Mouse (Mus musculus): ENCODE results near the gene Gucy1b1. TPM values are rescaled to one million over a fixed set of nuclear protein-coding genes. Genes with fewer than 3 reads are reported as not detected.

Gucy1b1 gene
- total and polyA plus RNA-seq, 3 experiments: 0.22 TPM; not detected in 2

- no peaks in the 10 kb centered on the region for H3K36me3 ChIP-seq (replicated peaks)
- H3K4me1 ChIP-seq (ENCODE audit: insufficient read depth, low read depth, low read length): no peaks in the 10 kb centered on the region
- TF ChIP-seq POLR2AphosphoS5 (IDR thresholded peaks at IDR 0.05; ENCODE audit: insufficient replicate concordance, low read depth, low read length): no peak
- TF ChIP-seq GATA1 (IDR thresholded peaks at IDR 0.05; ENCODE audit: borderline replicate concordance, low read length): no peak
- no peak for TF ChIP-seq CTCF (IDR thresholded peaks at IDR 0.05; ENCODE audit: low read depth, low read length)
- no peak for TF ChIP-seq TAL1 (conservative IDR thresholded peaks at IDR 0.05; ENCODE audit: low read depth, low read length)
- H3K27me3 ChIP-seq (ENCODE audit: insufficient read depth, low read length): no peaks in the 10 kb centered on the region
- DNase-seq (ENCODE audit: low spot score): no peak
- ATAC-seq (ENCODE audit: extremely low read depth, insufficient number of reproducible peaks, low FRiP score, poor library complexity, severe bottlenecking): no peak
- H3K9me3 ChIP-seq (replicated peaks): no peaks in the 10 kb centered on the region
- no peak overlapping the region for H3K4me3 ChIP-seq (ENCODE audit: low read depth, low read length)
These were observed 24.6 kb upstream of the Gucy1b1 start for GRCm38 (mm10) chr3:82099127-82099526.

GRCm38 (mm10) chr3:82096801-82097200 lies 22.3 kb upstream of the Gucy1b1 start:
- Histone ChIP-seq H3K9me3 (replicated peaks) (no peaks in the 10 kb centered on the region), H3K36me3 (replicated peaks) (no peaks in the 10 kb centered on the region), H3K27me3 (ENCODE audit: insufficient read depth, low read length) (no peaks in the 10 kb centered on the region), H3K4me3 (ENCODE audit: low read depth, low read length) (no peak overlapping the region), H3K4me1 (ENCODE audit: insufficient read depth, low read depth, low read length) (no peaks in the 10 kb centered on the region)
- TF ChIP-seq GATA2 (IDR thresholded peaks at IDR 0.05; ENCODE audit: borderline replicate concordance, low read depth, low read length): no peak
- TF ChIP-seq GATA1 (IDR thresholded peaks at IDR 0.05; ENCODE audit: borderline replicate concordance, low read length): no peak
- no peak for TF ChIP-seq CTCF (IDR thresholded peaks at IDR 0.05; ENCODE audit: low read depth, low read length)
- DNase-seq (ENCODE audit: low spot score): no peak
- ATAC-seq (ENCODE audit: extremely low read depth, insufficient number of reproducible peaks, low FRiP score, poor library complexity, severe bottlenecking): no peak

- DNase-seq (ENCODE audit: low spot score) (no peak), ATAC-seq (ENCODE audit: extremely low read depth, insufficient number of reproducible peaks, low FRiP score, poor library complexity, severe bottlenecking) (no peak)
- H3K27me3 ChIP-seq (ENCODE audit: insufficient read depth, low read length): peaks cover 7% of the 10 kb centered on the region; the same call in 1 of the 2 replicates
- no peaks in the 10 kb centered on the region for H3K36me3 ChIP-seq (replicated peaks)
- no peak overlapping the region for H3K4me3 ChIP-seq (ENCODE audit: low read depth, low read length)
- H3K9me3 ChIP-seq (replicated peaks): peaks cover 12% of the 10 kb centered on the region
- H3K4me1 ChIP-seq (ENCODE audit: insufficient read depth, low read depth, low read length): no peaks in the 10 kb centered on the region
- TF ChIP-seq GATA2 (IDR thresholded peaks at IDR 0.05; ENCODE audit: borderline replicate concordance, low read depth, low read length) (no peak), GATA1 (IDR thresholded peaks at IDR 0.05; ENCODE audit: borderline replicate concordance, low read length) (no peak), TAL1 (conservative IDR thresholded peaks at IDR 0.05; ENCODE audit: low read depth, low read length) (no peak), CTCF (IDR thresholded peaks at IDR 0.05; ENCODE audit: low read depth, low read length) (no peak), POLR2AphosphoS5 (IDR thresholded peaks at IDR 0.05; ENCODE audit: insufficient replicate concordance, low read depth, low read length) (no peak)
These were observed 728 bp downstream of the Gucy1b1 start for GRCm38 (mm10) chr3:82073741-82074181.

- no peak for ATAC-seq (ENCODE audit: extremely low read depth, insufficient number of reproducible peaks, low FRiP score, poor library complexity, severe bottlenecking)
- DNase-seq (ENCODE audit: low spot score): no peak
- Histone ChIP-seq H3K4me1 (ENCODE audit: insufficient read depth, low read depth, low read length) (no peaks in the 10 kb centered on the region), H3K36me3 (replicated peaks) (no peaks in the 10 kb centered on the region), H3K9me3 (replicated peaks) (no peaks in the 10 kb centered on the region), H3K4me3 (ENCODE audit: low read depth, low read length) (no peak overlapping the region), H3K27me3 (ENCODE audit: insufficient read depth, low read length) (no peaks in the 10 kb centered on the region)
- TF ChIP-seq POLR2AphosphoS5 (IDR thresholded peaks at IDR 0.05; ENCODE audit: insufficient replicate concordance, low read depth, low read length): no peak
These were observed 6.7 kb downstream of the Gucy1b1 start for GRCm38 (mm10) chr3:82067830-82068229.

GRCm38 (mm10) chr3:82061402-82062180 lies 12.9 kb downstream of the Gucy1b1 start:
- Histone ChIP-seq H3K36me3 (replicated peaks) (no peaks in the 10 kb centered on the region), H3K4me1 (ENCODE audit: insufficient read depth, low read depth, low read length) (no peaks in the 10 kb centered on the region), H3K4me3 (ENCODE audit: low read depth, low read length) (no peak overlapping the region), H3K9me3 (replicated peaks) (no peaks in the 10 kb centered on the region), H3K27me3 (ENCODE audit: insufficient read depth, low read length) (no peaks in the 10 kb centered on the region)
- DNase-seq (ENCODE audit: low spot score): no peak
- ATAC-seq (ENCODE audit: extremely low read depth, insufficient number of reproducible peaks, low FRiP score, poor library complexity, severe bottlenecking): no peak
- no peak for TF ChIP-seq CTCF (IDR thresholded peaks at IDR 0.05; ENCODE audit: low read depth, low read length)
- TF ChIP-seq GATA2 (IDR thresholded peaks at IDR 0.05; ENCODE audit: borderline replicate concordance, low read depth, low read length): no peak
- TF ChIP-seq POLR2AphosphoS5 (IDR thresholded peaks at IDR 0.05; ENCODE audit: insufficient replicate concordance, low read depth, low read length): no peak
- TF ChIP-seq TAL1 (conservative IDR thresholded peaks at IDR 0.05; ENCODE audit: low read depth, low read length): no peak
- no peak for TF ChIP-seq GATA1 (IDR thresholded peaks at IDR 0.05; ENCODE audit: borderline replicate concordance, low read length)

GRCm38 (mm10) chr3:82057201-82057600 lies 17.3 kb downstream of the Gucy1b1 start:
- no peak overlapping the region for H3K4me3 ChIP-seq (ENCODE audit: low read depth, low read length)
- ATAC-seq (ENCODE audit: extremely low read depth, insufficient number of reproducible peaks, low FRiP score, poor library complexity, severe bottlenecking) (no peak), DNase-seq (ENCODE audit: low spot score) (no peak)
- no peaks in the 10 kb centered on the region for H3K27me3 ChIP-seq (ENCODE audit: insufficient read depth, low read length)
- no peaks in the 10 kb centered on the region for H3K9me3 ChIP-seq (replicated peaks)
- TF ChIP-seq GATA2 (IDR thresholded peaks at IDR 0.05; ENCODE audit: borderline replicate concordance, low read depth, low read length) (no peak), POLR2AphosphoS5 (IDR thresholded peaks at IDR 0.05; ENCODE audit: insufficient replicate concordance, low read depth, low read length) (no peak), CTCF (IDR thresholded peaks at IDR 0.05; ENCODE audit: low read depth, low read length) (no peak), TAL1 (conservative IDR thresholded peaks at IDR 0.05; ENCODE audit: low read depth, low read length) (no peak), GATA1 (IDR thresholded peaks at IDR 0.05; ENCODE audit: borderline replicate concordance, low read length) (no peak)
- no peaks in the 10 kb centered on the region for H3K36me3 ChIP-seq (replicated peaks)
- no peaks in the 10 kb centered on the region for H3K4me1 ChIP-seq (ENCODE audit: insufficient read depth, low read depth, low read length)
